Mouse (Mus musculus) midbrain, embryonic 12.5 days (tissue): ENCODE results near the gene Hist1h2bq. TPM values are rescaled to one million over a fixed set of nuclear protein-coding genes. Genes with fewer than 3 reads are reported as not detected.
"Not testable (repeated sequence)": the region's sequence is repeated elsewhere in the genome, so short reads cannot be mapped to it uniquely, and the experiment has no call there.

Source experiments
- ATAC-seq: fragments of 200-750 bp; cut with Nextera tagmentation; 2 replicates; pipeline ENCODE4 v1.8.0; 2017; ENCODE audit warnings: low read depth, moderate TSS enrichment, moderate library complexity; ENCODE audit not compliant: low FRiP score
- H3K27ac ChIP-seq: fragments of 300-500 bp; sonication (generic); replicated peaks from 2 replicates; pipeline ENCODE4 v1.5.1; 2016; ENCODE audit warnings: mild to moderate bottlenecking
- H3K27me3 ChIP-seq: fragments of 300-500 bp; sonication (generic); 2 replicates; pipeline ENCODE4 v1.6.1; 2016; ENCODE audit warnings: mild to moderate bottlenecking
- H3K36me3 ChIP-seq: fragments of 300-500 bp; sonication (generic); 2 replicates; pipeline ENCODE4 v1.6.1; 2016
- H3K4me1 ChIP-seq: fragments of 300-500 bp; sonication (generic); 2 replicates; pipeline ENCODE4 v1.6.1; 2016
- H3K4me2 ChIP-seq: fragments of 300-500 bp; sonication (generic); replicated peaks from 2 replicates; pipeline ENCODE4 v1.6.1; 2016; ENCODE audit warnings: mild to moderate bottlenecking, moderate library complexity
- H3K4me3 ChIP-seq: fragments of 300-500 bp; sonication (generic); 2 replicates; pipeline ENCODE4 v1.5.1; 2016; ENCODE audit warnings: mild to moderate bottlenecking
- H3K9ac ChIP-seq: fragments of 300-500 bp; sonication (generic); replicated peaks from 2 replicates; pipeline ENCODE4 v1.6.1; 2016; ENCODE audit warnings: mild to moderate bottlenecking, moderate library complexity
- H3K9me3 ChIP-seq: fragments of 300-500 bp; sonication (generic); 2 replicates; pipeline ENCODE4 v1.6.1; 2016; ENCODE audit warnings: mild to moderate bottlenecking
- WGBS: fragments of 180-500 bp; shearing (Covaris S2); methylation state at CpG from one replicate; pipeline ENCODE4 v1.1.7; 2016; 5-methylcytosine and 5-hydroxymethylcytosine counted together
- polyA plus RNA-seq: library from polyadenylated mRNA; unstranded; fragments of >200 nt; fragmentation: Nextera tagmentation; extraction: Ambion mirVana; gene quantifications from 2 replicates; pipeline ENCODE4 v1.2.1, GENCODE M21; 2016

Hist1h2bq gene
- polyA plus RNA-seq, 1 experiment from 2014 or later = 18.5 TPM

GRCm38 (mm10) chr13:21786899-21787629 is 22.9 kb downstream of the Hist1h2bq start, which contains the start of the genes Hist1h2an and Hist1h2bp:
Hist1h2an (minus strand) TSS chr13:21787218.
Hist1h2bp (plus strand) TSS chr13:21787461.
- Histone ChIP-seq H3K4me2 (peak within 1 kb of the TSS; percentile 50), H3K9ac (peak within 1 kb of the TSS; percentile 49), H3K4me1 (peaks cover 39% of the 10 kb centered on the region), H3K27ac (peak within 1 kb of the TSS; percentile 85), H3K4me3 (peak within 1 kb of the TSS; percentile 38)
- not testable (repeated sequence) for H3K27me3 ChIP-seq, H3K9me3 ChIP-seq, H3K36me3 ChIP-seq
- WGBS = under 1% methylated on average over 38 of the region's 63 CpGs
- ATAC-seq = peak; percentile 95

DNA sequence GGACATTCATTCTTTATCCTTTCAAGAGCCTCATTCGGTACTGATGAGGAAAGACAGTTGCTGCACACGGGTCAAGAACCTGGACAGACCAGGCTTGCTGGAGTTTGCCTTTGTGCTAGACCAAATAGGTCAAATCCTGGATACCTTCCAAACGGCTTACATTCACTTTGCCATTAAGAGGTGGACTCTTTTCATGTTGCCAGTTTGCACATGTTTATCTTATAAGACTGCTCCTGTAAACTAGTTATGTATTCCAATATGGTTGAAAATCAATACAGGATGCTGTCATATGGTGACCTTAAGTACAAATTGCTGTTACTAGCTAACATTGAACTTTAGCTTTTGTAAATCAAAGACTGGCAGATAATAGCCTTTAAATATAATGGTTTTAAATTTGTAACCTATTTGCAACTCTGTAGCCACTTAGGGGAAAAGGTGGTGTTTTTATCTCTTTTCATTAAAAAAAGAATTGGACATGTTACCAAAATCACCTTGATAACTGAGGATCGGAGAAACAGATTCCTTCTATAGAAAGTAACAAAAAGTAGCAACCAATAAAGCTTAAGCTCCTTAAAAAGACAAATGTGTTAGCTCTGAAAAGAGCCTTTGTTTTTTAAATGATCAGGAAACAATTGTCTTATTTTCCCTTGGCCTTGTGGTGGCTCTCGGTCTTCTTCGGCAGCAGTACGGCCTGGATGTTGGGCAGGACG is 23.7 kb downstream of the Hist1h2bq start:
- peaks cover 39% of the 10 kb centered on the region for H3K4me1 ChIP-seq
- H3K36me3 ChIP-seq = no peaks in the 10 kb centered on the region
- H3K27ac ChIP-seq = peak overlapping the region; percentile 85
- H3K9me3 ChIP-seq = no peaks in the 10 kb centered on the region
- peak overlapping the region; percentile 50 for H3K4me2 ChIP-seq
- 3% methylated on average over 8 of the region's 8 CpGs for WGBS
- H3K27me3 ChIP-seq = no peaks in the 10 kb centered on the region
- peak overlapping the region; percentile 49 for H3K9ac ChIP-seq
- no peak for ATAC-seq
- H3K4me3 ChIP-seq = peak overlapping the region; percentile 38

DNA sequence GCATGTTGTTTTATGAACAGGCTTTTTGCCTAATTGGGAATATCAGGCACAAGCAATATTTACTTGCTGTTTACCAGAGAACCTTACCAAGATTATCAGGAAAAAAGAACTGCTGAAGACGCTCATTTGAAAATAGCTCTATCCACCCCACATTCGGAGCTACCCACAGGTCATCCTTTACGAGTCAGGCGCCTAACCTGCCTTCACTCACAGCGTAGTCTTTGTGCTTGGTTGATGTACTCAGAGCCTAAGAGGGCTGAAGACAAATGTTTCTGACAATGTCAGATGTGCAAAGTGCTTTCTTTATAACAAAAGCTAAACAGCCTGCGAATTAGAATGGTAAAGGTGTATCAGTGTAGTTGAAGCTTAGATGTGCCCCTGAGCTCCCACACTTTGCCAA is 25.7 kb downstream of the Hist1h2bq start:
- H3K4me3 ChIP-seq = 0 out of 2 replicates have a peak overlapping the region, but pooled peaks have one; percentile 47
- 20% methylated on average over 6 of the region's 6 CpGs for WGBS

GRCm38 (mm10) chr13:21783734-21784161 is 26.2 kb downstream of the Hist1h2bq start:
- Histone ChIP-seq H3K27me3 (no peaks in the 10 kb centered on the region), H3K4me1 (peaks cover 47% of the 10 kb centered on the region), H3K36me3 (no peaks in the 10 kb centered on the region), H3K9ac (peak overlapping the region; percentile 46), H3K4me2 (peak overlapping the region; percentile 68), H3K27ac (peak overlapping the region; percentile 83), H3K4me3 (peak overlapping the region; percentile 47), H3K9me3 (no peaks in the 10 kb centered on the region)
- 3% methylated on average over 9 of the region's 9 CpGs for WGBS
- no peak for ATAC-seq

More for the DNA sequence above, 25.7 kb downstream of the Hist1h2bq start:
- Histone ChIP-seq H3K27ac (peak overlapping the region; percentile 83), H3K4me2 (peak overlapping the region; percentile 68), H3K27me3 (no peaks in the 10 kb centered on the region), H3K9me3 (no peaks in the 10 kb centered on the region), H3K4me1 (peaks cover 47% of the 10 kb centered on the region), H3K36me3 (no peaks in the 10 kb centered on the region), H3K9ac (peak overlapping the region; percentile 46)
- no peak for ATAC-seq

GRCm38 (mm10) chr13:21783255-21783617 is 26.8 kb downstream of the Hist1h2bq start, which contains the start of gene Hist1h3i:
Hist1h3i (minus strand) TSS chr13:21783370.
- H3K36me3 ChIP-seq = no peaks in the 10 kb centered on the region
- H3K4me2 ChIP-seq = peak within 1 kb of the TSS; percentile 68
- H3K27me3 ChIP-seq = no peaks in the 10 kb centered on the region
- peak within 1 kb of the TSS; percentile 88 for H3K27ac ChIP-seq
- H3K4me3 ChIP-seq = peak within 1 kb of the TSS; percentile 47
- under 1% methylated on average over 13 of the region's 20 CpGs for WGBS
- ATAC-seq = peak; percentile 65
- no peaks in the 10 kb centered on the region for H3K9me3 ChIP-seq
- peak within 1 kb of the TSS; percentile 66 for H3K9ac ChIP-seq
- H3K4me1 ChIP-seq = peaks cover 42% of the 10 kb centered on the region

DNA sequence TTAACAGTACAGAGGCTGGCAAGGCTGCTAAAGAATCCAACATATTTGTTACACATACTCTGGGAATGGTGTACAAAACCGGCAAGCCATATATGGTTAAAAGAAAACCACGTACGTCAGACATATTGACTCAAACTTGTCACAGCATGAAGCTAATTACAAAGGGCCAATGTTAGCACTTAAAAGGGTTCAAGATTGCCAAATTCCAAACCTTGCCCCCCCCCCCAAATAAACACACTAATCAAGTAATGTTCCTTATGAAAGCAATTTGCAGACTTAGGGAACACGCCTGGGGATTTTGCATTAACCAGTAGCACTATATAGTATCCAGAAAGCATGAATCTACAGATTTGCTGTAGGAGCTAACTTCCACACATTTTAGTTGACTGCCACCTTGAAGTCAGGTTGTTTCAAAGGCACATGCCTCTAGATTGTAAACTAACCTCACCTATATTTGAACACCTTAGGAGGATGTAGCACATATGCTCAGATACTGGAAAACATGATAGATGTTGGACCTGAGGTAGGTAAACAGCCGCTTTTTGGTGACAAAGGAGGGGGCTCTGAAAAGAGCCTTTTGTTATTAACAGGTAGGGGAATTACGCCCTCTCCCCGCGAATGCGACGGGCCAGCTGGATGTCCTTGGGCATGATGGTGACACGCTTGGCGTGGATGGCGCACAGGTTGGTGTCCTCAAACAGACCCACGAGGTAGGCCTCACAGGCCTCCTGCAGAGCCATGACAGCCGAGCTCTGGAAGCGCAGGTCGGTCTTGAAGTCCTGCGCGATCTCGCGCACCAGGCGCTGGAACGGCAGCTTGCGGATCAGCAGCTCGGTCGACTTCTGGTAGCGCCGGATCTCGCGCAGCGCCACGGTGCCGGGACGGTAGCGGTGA is 27.4 kb downstream of the Hist1h2bq start:
- not testable (repeated sequence) for H3K9me3 ChIP-seq, H3K27me3 ChIP-seq, ATAC-seq, H3K36me3 ChIP-seq
- WGBS = 1% methylated on average over 14 of the region's 35 CpGs
- peak overlapping the region; percentile 47 for H3K4me3 ChIP-seq
- peak overlapping the region; percentile 66 for H3K9ac ChIP-seq
- peaks cover 38% of the 10 kb centered on the region for H3K4me1 ChIP-seq
- peak overlapping the region; percentile 88 for H3K27ac ChIP-seq
- peak overlapping the region; percentile 68 for H3K4me2 ChIP-seq

- 97% methylated on average over 1 of the region's 1 CpGs for WGBS
These were observed 28.4 kb downstream of the Hist1h2bq start for GRCm38 (mm10) chr13:21781639-21782038.

DNA sequence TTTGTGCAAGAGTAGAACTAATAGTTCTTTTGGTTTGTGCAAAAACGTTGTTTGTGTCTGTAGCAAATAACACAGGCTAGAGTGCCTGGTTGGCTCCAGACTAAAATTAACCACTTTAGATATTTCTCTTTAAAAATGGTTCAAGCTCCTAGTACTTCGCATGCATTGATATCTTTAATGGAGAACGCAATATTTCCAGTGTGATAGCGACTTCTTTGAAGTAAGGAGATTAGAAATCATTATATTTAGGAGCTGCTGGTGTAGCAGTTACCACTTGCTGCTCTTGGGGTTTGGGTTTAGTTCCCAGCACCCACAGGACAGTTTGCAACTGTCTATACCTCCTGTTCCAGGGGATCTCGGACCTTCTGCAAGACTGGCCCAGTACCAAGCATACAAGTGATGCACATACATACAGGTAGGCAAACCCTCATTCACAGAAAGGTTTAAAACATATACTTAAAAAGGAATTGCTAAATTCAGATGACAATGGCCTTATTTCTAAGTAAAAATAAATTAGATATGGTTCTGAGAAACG is 28.9 kb downstream of the Hist1h2bq start:
- Histone ChIP-seq H3K27me3 (no peaks in the 10 kb centered on the region), H3K9me3 (no peaks in the 10 kb centered on the region), H3K36me3 (no peaks in the 10 kb centered on the region), H3K27ac (peak overlapping the region; percentile 95), H3K4me2 (peak overlapping the region; percentile 90), H3K4me1 (peaks cover 36% of the 10 kb centered on the region), H3K9ac (no peak overlapping the region), H3K4me3 (peak overlapping the region; percentile 57; the same call in 1 of the 2 replicates)
- WGBS = 42% methylated on average over 6 of the region's 6 CpGs
- no peak for ATAC-seq

More at GRCm38 (mm10) chr13:21781639-21782038, 28.4 kb downstream of the Hist1h2bq start:
- H3K9ac ChIP-seq = no peak overlapping the region
- no peaks in the 10 kb centered on the region for H3K36me3 ChIP-seq
- no peaks in the 10 kb centered on the region for H3K27me3 ChIP-seq
- H3K9me3 ChIP-seq = no peaks in the 10 kb centered on the region
- peaks cover 38% of the 10 kb centered on the region for H3K4me1 ChIP-seq
- peak overlapping the region; percentile 35; the same call in 1 of the 2 replicates for H3K27ac ChIP-seq
- no peak overlapping the region for H3K4me2 ChIP-seq
- ATAC-seq = no peak
- no peak overlapping the region for H3K4me3 ChIP-seq

GRCm38 (mm10) chr13:21779767-21780731 is 29.9 kb downstream of the Hist1h2bq start, which contains the start of gene Hist1h1b:
Hist1h1b (minus strand) TSS chr13:21780625.
- Histone ChIP-seq H3K9ac (peak within 1 kb of the TSS; percentile 83), H3K36me3 (no peaks in the 10 kb centered on the region), H3K27ac (peak within 1 kb of the TSS; percentile 95), H3K4me1 (peaks cover 31% of the 10 kb centered on the region), H3K4me3 (peak within 1 kb of the TSS; percentile 57), H3K27me3 (no peaks in the 10 kb centered on the region), H3K4me2 (peak within 1 kb of the TSS; percentile 90), H3K9me3 (no peaks in the 10 kb centered on the region)
- peak; percentile 45; the same call in 1 of the 2 replicates for ATAC-seq
- WGBS = under 1% methylated on average over 44 of the region's 44 CpGs
